Mouse (Mus musculus) skeletal muscle tissue, adult 2 months (tissue): ENCODE data around the gene Pccb.
A peak's percentile ranks its signal among the peaks of the same experiment; 100 is the strongest.

Experiments
- DNase-seq: peaks from one replicate; pipeline ENCODE4 v3.0.0-alpha.2; 2012; ENCODE audit warnings: low read depth, low spot score

Gene Pccb

GRCm38 (mm10) chr9:100987006-100987405 is 47.7 kb downstream of the Pccb start:
- no peak for DNase-seq

- DNase-seq: no peak
Observed at GRCm38 (mm10) chr9:100984381-100985310, 50.1 kb downstream of the Pccb start.

GRCm38 (mm10) chr9:100982786-100983185 is 51.9 kb downstream of the Pccb start:
- DNase-seq: no peak

- DNase-seq: no peak
Observed at GRCm38 (mm10) chr9:100979260-100979659, 55.4 kb downstream of the Pccb start.

GRCm38 (mm10) chr9:100978666-100979065 is 56.0 kb downstream of the Pccb start:
- DNase-seq: no peak

- DNase-seq: no peak
Observed at GRCm38 (mm10) chr9:100969461-100969860, 65.2 kb downstream of the Pccb start.

- no peak for DNase-seq
Observed at GRCm38 (mm10) chr9:100964106-100964505, 70.6 kb downstream of the Pccb start.

- DNase-seq: no peak
Observed at GRCm38 (mm10) chr9:100963428-100963912, 71.2 kb downstream of the Pccb start.

GRCm38 (mm10) chr9:100962903-100963427 is 71.7 kb downstream of the Pccb start:
- DNase-seq: no peak

- DNase-seq: peak; percentile 8
Observed at GRCm38 (mm10) chr9:100951481-100951880, 83.2 kb downstream of the Pccb start.

GRCm38 (mm10) chr9:100944677-100945365 is 89.9 kb downstream of the Pccb start:
- DNase-seq: no peak

GRCm38 (mm10) chr9:100942042-100942441 is 92.7 kb downstream of the Pccb start:
- DNase-seq: no peak
